Mouse (Mus musculus): ENCODE measurements at regions not wholly inside any gene's neighbourhood (a gene's known extent, or its start where the extent isn't known, plus 50 kb on each side); places are given as distances from the start of the nearest gene placed in this dataset.
A peak's percentile ranks its signal among the peaks of the same experiment; 100 is the strongest.

DNA sequence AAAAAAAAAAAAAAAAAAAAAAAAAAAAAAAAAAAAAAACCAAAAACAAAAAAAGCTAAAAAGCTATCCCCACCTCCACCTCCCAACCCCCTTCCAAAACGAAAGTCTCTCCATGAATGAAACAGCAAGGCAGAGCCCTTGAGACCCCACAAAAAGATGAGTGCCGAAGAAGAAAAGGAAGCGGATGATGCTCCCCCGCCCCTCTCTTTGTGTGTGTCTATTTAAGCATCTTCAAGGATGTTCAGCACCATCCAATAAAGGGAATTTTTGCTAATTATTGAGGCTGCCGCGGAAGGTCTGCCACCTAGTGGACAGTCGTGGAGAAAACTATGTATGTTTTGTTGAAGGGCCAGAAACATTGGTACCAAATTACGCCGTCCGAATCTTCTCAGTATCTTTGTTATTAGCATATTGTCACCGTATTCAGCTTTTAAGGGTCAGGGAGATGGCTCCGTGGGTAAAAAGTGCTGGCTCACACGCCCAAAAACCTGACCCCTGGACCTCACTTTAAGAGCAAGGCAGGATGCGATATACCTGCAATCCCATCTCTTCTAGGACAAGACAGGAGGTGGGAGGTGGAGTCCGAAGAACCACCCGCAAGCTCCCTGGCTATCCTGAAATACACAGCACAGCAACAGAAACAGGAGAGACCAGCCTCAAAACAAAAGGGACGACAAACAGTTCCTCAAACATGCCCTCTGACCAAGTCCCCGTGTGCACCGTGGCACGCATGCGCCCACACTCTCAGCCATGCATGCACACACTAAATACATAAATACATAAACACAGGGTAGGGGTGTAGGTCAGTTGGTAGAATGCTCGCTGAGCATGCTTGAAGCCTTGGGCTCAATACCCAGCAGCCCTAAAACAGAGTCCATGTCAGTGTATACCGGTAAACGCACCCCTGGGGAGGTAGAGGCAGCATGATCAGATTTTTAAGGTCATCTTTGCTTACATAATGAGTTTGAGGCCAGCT lies 55.6 kb upstream of the Osbpl8 start:
- TF ChIP-seq CTCF (IDR thresholded peaks at IDR 0.05; ENCODE audit: extremely low read depth, insufficient read depth, insufficient read length, insufficient replicate concordance): peak; percentile 29; the same call in 1 of the 2 replicates
- TF ChIP-seq POLR2A (IDR thresholded peaks at IDR 0.05; ENCODE audit: low read depth, low read length): no peak
